In genomic region chr14:54932645-54933150, GRCm38 (mm10) we compare ENCODE assay signal across 14 mouse cellular contexts. TPM values are rescaled to one million over a fixed set of nuclear protein-coding genes. Genes with fewer than 3 reads are reported as not detected.
DNase-seq lines count a peak whose midpoint lies in the region; ATAC-seq and TF ChIP-seq lines count a peak whose summit lies in the region.
"Had no signal": no experiment of that assay in that cellular context is flagged by ENCODE, and none has a peak within 500 bp of the region (broad histone marks: within the 10 kb centered on the region; RNA-seq: fewer than 3 reads in every experiment).

Gene Il25, plus strand, starts transcription at chr14:54932695.

- peaks cover 12% of the 10 kb centered on the region for H3K27me3 ChIP-seq in forebrain, embryonic 10.5 days (ENCODE audit: poor library complexity, severe bottlenecking)
- no peaks in the 10 kb centered on the region for H3K27me3 ChIP-seq in forebrain, embryonic 13.5 days
- no peaks in the 10 kb centered on the region for H3K27me3 ChIP-seq in midbrain, embryonic 13.5 days
- H3K27me3 ChIP-seq in midbrain, embryonic 16.5 days (ENCODE audit: control insufficient read depth, insufficient read depth, low read depth, low read length): no peaks in the 10 kb centered on the region
- H3K27me3 ChIP-seq in hindbrain, embryonic 12.5 days: no peaks in the 10 kb centered on the region; the same call in 1 of the 2 replicates
- no peaks in the 10 kb centered on the region for H3K27me3 ChIP-seq in midbrain, postnatal 0 days (ENCODE audit: insufficient read depth, low read length)

- H3K9me3 ChIP-seq in forebrain, embryonic 10.5 days: no peaks in the 10 kb centered on the region
- H3K9me3 ChIP-seq in forebrain, embryonic 13.5 days (replicated peaks): no peaks in the 10 kb centered on the region
- H3K9me3 ChIP-seq in midbrain, embryonic 13.5 days: no peaks in the 10 kb centered on the region
- no peaks in the 10 kb centered on the region for H3K9me3 ChIP-seq in midbrain, embryonic 16.5 days (replicated peaks; ENCODE audit: control insufficient read depth, low read length, poor library complexity, severe bottlenecking)
- H3K9me3 ChIP-seq in hindbrain, embryonic 12.5 days (replicated peaks): no peaks in the 10 kb centered on the region
- H3K9me3 ChIP-seq in midbrain, postnatal 0 days (ENCODE audit: low read length): no peaks in the 10 kb centered on the region

- no peak for ATAC-seq in forebrain, embryonic 13.5 days
- 0 out of 2 replicates have a peak, but pooled peaks have one; percentile 16 for ATAC-seq in midbrain, embryonic 13.5 days
- no peak for ATAC-seq in midbrain, embryonic 16.5 days
- ATAC-seq in hindbrain, embryonic 12.5 days (ENCODE audit: low FRiP score): peak; percentile 14; the same call in 1 of the 2 replicates
- no peak for ATAC-seq in midbrain, postnatal 0 days (ENCODE audit: low FRiP score)

- H3K27ac ChIP-seq in forebrain, embryonic 10.5 days: peak within 1 kb of the TSS; percentile 53; the same call in 1 of the 2 replicates
- H3K27ac ChIP-seq in forebrain, embryonic 13.5 days: no peak within 1 kb of the TSS; the same call in 1 of the 2 replicates
- no peak within 1 kb of the TSS for H3K27ac ChIP-seq in midbrain, embryonic 13.5 days
- no peak within 1 kb of the TSS for H3K27ac ChIP-seq in midbrain, embryonic 16.5 days (ENCODE audit: low read length)
- H3K27ac ChIP-seq in hindbrain, embryonic 12.5 days: no peak within 1 kb of the TSS
- no peak within 1 kb of the TSS for H3K27ac ChIP-seq in midbrain, postnatal 0 days (ENCODE audit: low read depth, low read length)

- H3K4me2 ChIP-seq in forebrain, embryonic 13.5 days: no peak within 1 kb of the TSS
- H3K4me2 ChIP-seq in midbrain, embryonic 13.5 days (replicated peaks): no peak within 1 kb of the TSS
- no peak within 1 kb of the TSS for H3K4me2 ChIP-seq in midbrain, embryonic 16.5 days (ENCODE audit: low read length)
- no peak within 1 kb of the TSS for H3K4me2 ChIP-seq in hindbrain, embryonic 12.5 days (replicated peaks)
- H3K4me2 ChIP-seq in midbrain, postnatal 0 days (ENCODE audit: low read depth, low read length, poor library complexity, severe bottlenecking): no peak within 1 kb of the TSS

- H3K9ac ChIP-seq in forebrain, embryonic 13.5 days: no peak within 1 kb of the TSS
- H3K9ac ChIP-seq in midbrain, embryonic 13.5 days (replicated peaks): no peak within 1 kb of the TSS
- H3K9ac ChIP-seq in midbrain, embryonic 16.5 days (ENCODE audit: low read depth, low read length): no peak within 1 kb of the TSS
- no peak within 1 kb of the TSS for H3K9ac ChIP-seq in hindbrain, embryonic 12.5 days
- no peak within 1 kb of the TSS for H3K9ac ChIP-seq in midbrain, postnatal 0 days (replicated peaks; ENCODE audit: low read length, poor library complexity, severe bottlenecking)

- no peak within 1 kb of the TSS for H3K4me3 ChIP-seq in forebrain, embryonic 10.5 days
- H3K4me3 ChIP-seq in forebrain, embryonic 13.5 days: no peak within 1 kb of the TSS
- no peak within 1 kb of the TSS for H3K4me3 ChIP-seq in midbrain, embryonic 13.5 days (replicated peaks)
- H3K4me3 ChIP-seq in midbrain, embryonic 16.5 days (ENCODE audit: low read depth, low read length): no peak within 1 kb of the TSS
- no peak within 1 kb of the TSS for H3K4me3 ChIP-seq in hindbrain, embryonic 12.5 days
- no peak within 1 kb of the TSS for H3K4me3 ChIP-seq in midbrain, postnatal 0 days (ENCODE audit: low read depth, low read length)
- H3K4me3 ChIP-seq: myocyte had no signal

- no peak for DNase-seq in forebrain, embryonic 10.5 days (ENCODE audit: extremely low spot score, low spot score)
- DNase-seq in midbrain, postnatal 0 days (ENCODE audit: low spot score): peak; percentile 51
- DNase-seq in cerebellum, adult 11 months: no peak
- DNase-seq in urinary bladder, postnatal 10 days (ENCODE audit: low spot score): no peak
- DNase-seq: lung, postnatal 14 days; right cerebral cortex, adult 18-20 months; thymus, postnatal 25 days had no signal

- WGBS in forebrain, embryonic 10.5 days: 46% methylated on average over 6 of the region's 6 CpGs
- WGBS in forebrain, embryonic 13.5 days: 37% methylated on average over 6 of the region's 6 CpGs
- WGBS in midbrain, embryonic 13.5 days: 37% methylated on average over 6 of the region's 6 CpGs
- WGBS in midbrain, embryonic 16.5 days: 37% methylated on average over 6 of the region's 6 CpGs
- WGBS in hindbrain, embryonic 12.5 days: 25% methylated on average over 6 of the region's 6 CpGs
- WGBS in midbrain, postnatal 0 days: 39% methylated on average over 6 of the region's 6 CpGs

- H3K4me1 ChIP-seq in forebrain, embryonic 10.5 days: peaks cover 53% of the 10 kb centered on the region
- peaks cover 24% of the 10 kb centered on the region for H3K4me1 ChIP-seq in forebrain, embryonic 13.5 days
- H3K4me1 ChIP-seq in midbrain, embryonic 13.5 days (replicated peaks): peaks cover 21% of the 10 kb centered on the region
- peaks cover 6% of the 10 kb centered on the region; the same call in 1 of the 2 replicates for H3K4me1 ChIP-seq in midbrain, embryonic 16.5 days (ENCODE audit: control insufficient read depth, insufficient read depth, low read length)
- H3K4me1 ChIP-seq in hindbrain, embryonic 12.5 days: peaks cover 25% of the 10 kb centered on the region
- no peaks in the 10 kb centered on the region for H3K4me1 ChIP-seq in midbrain, postnatal 0 days (ENCODE audit: insufficient read depth, low read length)

- no peaks in the 10 kb centered on the region for H3K36me3 ChIP-seq in forebrain, embryonic 10.5 days (replicated peaks)
- H3K36me3 ChIP-seq in forebrain, embryonic 13.5 days (ENCODE audit: poor library complexity, severe bottlenecking): no peaks in the 10 kb centered on the region
- no peaks in the 10 kb centered on the region for H3K36me3 ChIP-seq in midbrain, embryonic 13.5 days
- H3K36me3 ChIP-seq in midbrain, embryonic 16.5 days (ENCODE audit: control insufficient read depth, insufficient read depth, low read length): no peaks in the 10 kb centered on the region
- H3K36me3 ChIP-seq in hindbrain, embryonic 12.5 days: no peaks in the 10 kb centered on the region
- H3K36me3 ChIP-seq in midbrain, postnatal 0 days (ENCODE audit: insufficient read depth, low read length): no peaks in the 10 kb centered on the region

- TF ChIP-seq CTCF in midbrain, postnatal 0 days (IDR thresholded peaks at IDR 0.05): no peak

RNA-seq across cellular contexts. Expression of gene Il25, which starts in this region (rescaled TPM):
- polyA plus RNA-seq in forebrain, embryonic 10.5 days (2016; fragmentation: Nextera tagmentation; extraction: Ambion mirVana): not detected in 2 replicates
- polyA plus RNA-seq in forebrain, embryonic 13.5 days (2015; fragmentation: Nextera tagmentation; extraction: Ambion mirVana): 0.23 and 0.52 TPM in 2 replicates
- 0.15 and 0.19 TPM in 2 replicates for polyA plus RNA-seq in midbrain, embryonic 13.5 days (2015; fragmentation: Nextera tagmentation; extraction: Ambion mirVana)
- polyA plus RNA-seq in midbrain, embryonic 16.5 days (2015; fragmentation: Nextera tagmentation; extraction: Ambion mirVana): 0.46 and 0.51 TPM in 2 replicates
- not detected in 2 replicates for polyA plus RNA-seq in hindbrain, embryonic 12.5 days (2016; fragmentation: Nextera tagmentation; extraction: Ambion mirVana)
- total RNA-seq in midbrain, postnatal 0 days (2014; rRNA removed): 1.1 TPM in 1 of 2 replicates, not detected in the other
- 0.38 and 0.48 TPM in 2 replicates for polyA plus RNA-seq in midbrain, postnatal 0 days (2015; fragmentation: Nextera tagmentation; extraction: Ambion mirVana)
- total RNA-seq: gastrocnemius, adult 18-20 months; left cerebral cortex, postnatal 36 days had no signal

Comparison
In these comparisons a context has a peak if more than half of its experiments do, and no peak if none do; other contexts are left out.
1. Peak in ATAC-seq in midbrain, embryonic 13.5 days; RNA of the gene not detected or under 1 TPM.
2. Peak in ATAC-seq in hindbrain, embryonic 12.5 days; RNA of the gene not detected or under 1 TPM.